Mouse (Mus musculus): ENCODE data around the gene C2cd5.

Gene C2cd5

GRCm38 (mm10) chr6:143073476-143073875, 26.5 kb downstream of the C2cd5 start:
- no peak for DNase-seq (ENCODE audit: low spot score in 2 of 2)

GRCm38 (mm10) chr6:143072412-143073014, 27.4 kb downstream of the C2cd5 start:
- DNase-seq (ENCODE audit: low spot score in 2 of 2): no peak

- no peak for DNase-seq (ENCODE audit: low spot score in 2 of 2)
Measured at GRCm38 (mm10) chr6:143070736-143071135, 29.2 kb downstream of the C2cd5 start.

GRCm38 (mm10) chr6:143070019-143070418, 29.9 kb downstream of the C2cd5 start:
- no peak for DNase-seq (ENCODE audit: low spot score in 2 of 2)

GRCm38 (mm10) chr6:143069606-143070005, 30.3 kb downstream of the C2cd5 start:
- no peak for DNase-seq (ENCODE audit: low spot score in 2 of 2)

GRCm38 (mm10) chr6:143068181-143068915, 31.6 kb downstream of the C2cd5 start:
- DNase-seq (ENCODE audit: low spot score in 2 of 2): no peak

- DNase-seq (ENCODE audit: low spot score in 2 of 2): no peak
Measured at GRCm38 (mm10) chr6:143067654-143068053, 32.3 kb downstream of the C2cd5 start.

- no peak for DNase-seq (ENCODE audit: low spot score in 2 of 2)
Measured at GRCm38 (mm10) chr6:143066859-143067258, 33.1 kb downstream of the C2cd5 start.

- no peak for DNase-seq (ENCODE audit: low spot score in 2 of 2)
Measured at GRCm38 (mm10) chr6:143064047-143064446, 35.9 kb downstream of the C2cd5 start.

GRCm38 (mm10) chr6:143057601-143058000, 42.3 kb downstream of the C2cd5 start:
- peak in 1 of 2 experiments; percentile 49 for DNase-seq (ENCODE audit: low spot score in 2 of 2)

GRCm38 (mm10) chr6:143051566-143051965, 48.4 kb downstream of the C2cd5 start:
- no peak for DNase-seq (ENCODE audit: low spot score in 2 of 2)

- no peak for DNase-seq (ENCODE audit: low spot score in 2 of 2)
Measured at GRCm38 (mm10) chr6:143049791-143050555, 50.0 kb downstream of the C2cd5 start.

- DNase-seq (ENCODE audit: low spot score in 2 of 2): no peak
Measured at GRCm38 (mm10) chr6:143049117-143049516, 50.8 kb downstream of the C2cd5 start.

- no peak for DNase-seq (ENCODE audit: low spot score in 2 of 2)
Measured at GRCm38 (mm10) chr6:143047538-143048258, 52.2 kb downstream of the C2cd5 start.

GRCm38 (mm10) chr6:143041578-143041977, 58.4 kb downstream of the C2cd5 start:
- no peak for DNase-seq (ENCODE audit: low spot score in 2 of 2)

GRCm38 (mm10) chr6:143035261-143035660, 64.7 kb downstream of the C2cd5 start:
- peak; percentile 23 to 42 for DNase-seq (ENCODE audit: low spot score in 2 of 2)

GRCm38 (mm10) chr6:143034503-143034902, 65.4 kb downstream of the C2cd5 start:
- DNase-seq (ENCODE audit: low spot score in 2 of 2): no peak

GRCm38 (mm10) chr6:143030521-143030920, 69.4 kb downstream of the C2cd5 start:
- DNase-seq (ENCODE audit: low spot score in 2 of 2): no peak

- no peak for DNase-seq (ENCODE audit: low spot score in 2 of 2)
Measured at GRCm38 (mm10) chr6:143027896-143028295, 72.0 kb downstream of the C2cd5 start.

- no peak for DNase-seq (ENCODE audit: low spot score in 2 of 2)
Measured at GRCm38 (mm10) chr6:143027402-143027801, 72.5 kb downstream of the C2cd5 start.

GRCm38 (mm10) chr6:143023691-143024090, 76.2 kb downstream of the C2cd5 start:
- DNase-seq (ENCODE audit: low spot score in 2 of 2): no peak

- DNase-seq (ENCODE audit: low spot score in 2 of 2): no peak
Measured at GRCm38 (mm10) chr6:143021756-143022155, 78.2 kb downstream of the C2cd5 start.

All from left cerebral cortex, adult 9 months (tissue).